Mouse (Mus musculus): ENCODE data around the gene Tsga10ip. TPM values are rescaled to one million over a fixed set of nuclear protein-coding genes. Genes with fewer than 3 reads are reported as not detected.

Gene Tsga10ip
- polyA plus RNA-seq (2012; rRNA removed), result 0.05 TPM in 1 of 2 replicates, not detected in the other

DNA sequence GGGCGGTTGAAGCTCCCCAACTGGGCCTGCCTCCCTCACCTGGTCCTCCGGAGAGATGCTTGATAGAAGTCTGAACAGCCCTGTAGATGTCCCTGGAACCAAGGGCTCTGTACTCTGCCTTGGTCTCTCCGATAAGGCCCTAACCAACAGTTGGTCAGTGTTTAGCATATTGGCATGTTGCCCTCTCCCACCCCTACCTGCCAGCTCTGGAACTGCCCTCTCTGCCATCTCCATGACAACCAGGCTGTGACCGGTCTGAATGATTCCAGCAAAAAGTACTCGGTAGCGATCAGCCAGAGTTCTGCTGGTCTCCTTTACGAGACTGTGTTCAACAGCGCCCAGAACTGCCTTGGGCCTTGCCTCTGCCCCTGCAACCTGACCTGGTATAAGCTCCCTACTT lies at the start of gene Tsga10ip:
Tsga10ip (minus strand) TSS at position 234 of the 400 bp plus-strand sequence.

DNA sequence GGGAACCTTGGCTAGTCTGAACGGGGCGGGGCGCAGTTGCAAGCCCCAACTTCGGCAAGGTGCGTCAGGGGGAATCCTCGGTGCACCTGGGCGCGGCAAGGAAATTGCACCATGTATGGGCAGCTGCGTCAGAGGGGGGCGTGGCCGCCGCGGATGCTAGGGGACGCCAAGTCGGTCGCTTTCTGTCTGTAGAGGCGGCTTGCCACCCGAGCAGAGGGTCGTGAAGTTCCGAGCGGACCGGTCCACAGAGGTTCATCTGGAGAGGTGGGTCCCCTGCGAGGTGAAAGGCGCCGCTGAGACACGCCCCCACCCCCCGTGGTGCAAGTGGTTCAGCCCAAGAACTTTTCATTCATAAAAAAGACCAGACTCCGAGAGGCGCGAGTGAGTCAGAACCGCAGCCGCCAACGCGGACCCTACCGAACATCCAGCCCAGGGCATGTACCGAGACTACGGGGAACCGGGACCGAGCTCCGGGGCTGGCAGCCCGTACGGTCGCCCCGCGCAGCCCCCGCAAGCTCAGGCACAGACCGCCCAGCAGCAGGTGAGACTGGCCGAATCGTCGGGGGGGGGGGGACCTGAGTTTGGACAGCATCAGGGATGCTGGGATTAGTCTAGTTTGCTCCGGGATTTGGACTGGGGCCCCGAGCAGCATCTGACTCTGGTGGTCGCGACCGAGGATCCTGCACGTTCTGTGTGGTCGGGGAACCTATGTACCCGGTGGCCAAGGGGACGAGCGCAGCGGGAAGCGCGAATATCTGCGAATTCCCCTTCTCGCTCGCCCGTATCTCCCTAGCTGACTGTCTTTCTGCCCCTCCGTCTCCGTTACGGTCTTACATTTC lies 45.4 kb upstream of the Tsga10ip start, which contains the start of gene Fosl1:
Fosl1 (plus strand) TSS at position 33 of the 839 bp plus-strand sequence.

DNA sequence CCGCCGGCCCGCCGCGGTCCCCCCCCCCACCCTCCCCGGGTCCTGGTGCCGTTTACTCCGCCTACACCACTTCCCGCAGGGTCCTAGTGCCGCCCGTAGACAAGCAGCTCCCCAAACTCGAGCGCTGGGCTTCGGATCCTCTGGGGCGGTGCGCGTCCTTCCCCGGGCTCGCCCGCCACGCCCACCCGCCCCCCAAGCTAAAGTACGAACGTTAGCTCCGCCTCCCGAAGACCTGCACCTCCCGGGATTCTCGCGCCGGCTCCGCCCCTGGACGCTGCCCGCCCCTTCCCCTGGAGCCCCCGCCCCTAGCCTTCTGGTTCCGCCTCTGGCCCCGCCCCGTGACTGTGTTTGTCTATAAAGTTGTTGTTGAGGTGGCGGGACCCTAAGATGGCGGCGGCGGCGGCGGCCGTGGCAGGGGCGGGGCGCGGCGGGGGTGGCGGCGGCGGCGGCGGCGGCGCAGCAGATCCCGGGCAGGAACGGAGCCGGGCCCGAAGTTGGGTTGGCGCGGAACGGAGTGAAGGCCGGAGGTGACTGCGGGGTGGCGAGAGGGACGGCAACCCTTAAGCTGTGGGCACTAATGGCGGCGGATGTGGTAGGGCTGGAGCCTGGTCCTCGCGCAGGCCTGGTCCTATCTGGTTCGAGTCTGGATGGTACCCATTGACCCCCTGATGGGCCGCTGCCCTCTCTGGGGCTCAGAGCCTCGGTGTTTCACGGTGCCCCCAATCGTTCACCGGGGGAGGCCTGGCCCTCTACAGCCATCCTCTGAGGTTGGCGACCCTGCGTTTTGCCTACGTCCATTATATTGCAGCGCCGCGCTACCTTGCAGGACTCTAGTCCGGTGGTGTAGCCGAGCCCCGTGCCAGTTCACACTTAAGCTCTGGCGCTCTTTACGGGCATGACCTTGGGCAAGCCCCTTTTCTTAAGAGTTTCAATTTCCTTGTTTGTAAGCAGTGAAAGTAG lies 22.7 kb upstream of the Tsga10ip start, which contains the start of the genes Drap1 and AI837181:
Drap1 (minus strand) TSS at position 198 of the 960 bp plus-strand sequence.
AI837181 (plus strand) TSS at position 363 of the 960 bp plus-strand sequence.

DNA sequence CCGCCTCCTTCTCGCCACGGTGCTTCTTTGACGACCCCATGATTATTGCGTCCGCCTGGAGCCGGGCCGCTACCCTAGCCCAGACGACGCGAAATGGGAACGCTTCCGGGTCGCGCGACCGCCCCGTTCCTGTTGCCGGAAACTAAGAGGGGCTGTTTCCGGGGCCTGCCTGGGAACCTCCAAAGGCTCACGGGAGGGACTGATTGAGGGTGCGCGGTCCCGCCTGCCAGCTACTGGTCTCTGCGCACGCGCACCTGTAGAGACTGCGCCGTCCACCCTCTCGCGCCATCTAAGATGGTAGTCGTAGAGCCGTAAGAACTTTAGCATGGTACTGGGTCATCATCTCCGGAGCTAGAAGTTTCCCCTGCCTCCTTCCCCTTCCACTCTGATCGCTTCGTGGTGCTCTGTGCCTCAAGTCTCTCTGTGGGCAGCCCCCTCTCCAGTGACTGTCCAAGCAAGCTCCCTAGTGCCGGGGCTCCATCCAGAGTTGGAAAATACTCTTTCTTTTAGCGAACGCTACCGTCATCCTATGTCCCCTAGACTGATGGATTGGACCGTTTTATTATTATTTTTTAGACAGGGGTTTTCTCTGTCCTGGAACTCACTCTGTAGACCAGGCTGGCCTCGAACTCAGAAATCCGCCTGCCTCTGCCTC lies 13.6 kb downstream of the Tsga10ip start, which contains the start of gene Sart1:
Sart1 (minus strand) TSS at position 116 of the 655 bp plus-strand sequence.

DNA sequence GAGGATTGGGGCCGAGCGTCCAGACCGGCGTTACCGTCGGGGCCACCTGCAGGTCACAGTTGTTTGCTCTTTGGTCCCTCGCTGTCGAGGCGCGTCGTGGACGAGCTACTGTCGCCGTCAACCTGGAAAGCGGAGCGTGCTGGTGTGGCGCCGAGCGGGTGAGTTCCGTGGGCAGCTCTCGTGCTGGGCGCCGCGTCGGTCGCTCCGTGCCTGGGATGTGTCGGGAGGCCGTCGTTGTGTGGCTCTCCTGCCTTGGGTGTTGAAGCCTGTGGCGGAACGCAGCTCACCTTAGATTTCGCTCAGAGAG lies 35.3 kb downstream of the Tsga10ip start, which contains the start of gene Banf1:
Banf1 (minus strand) TSS at position 116 of the 307 bp plus-strand sequence.

DNA sequence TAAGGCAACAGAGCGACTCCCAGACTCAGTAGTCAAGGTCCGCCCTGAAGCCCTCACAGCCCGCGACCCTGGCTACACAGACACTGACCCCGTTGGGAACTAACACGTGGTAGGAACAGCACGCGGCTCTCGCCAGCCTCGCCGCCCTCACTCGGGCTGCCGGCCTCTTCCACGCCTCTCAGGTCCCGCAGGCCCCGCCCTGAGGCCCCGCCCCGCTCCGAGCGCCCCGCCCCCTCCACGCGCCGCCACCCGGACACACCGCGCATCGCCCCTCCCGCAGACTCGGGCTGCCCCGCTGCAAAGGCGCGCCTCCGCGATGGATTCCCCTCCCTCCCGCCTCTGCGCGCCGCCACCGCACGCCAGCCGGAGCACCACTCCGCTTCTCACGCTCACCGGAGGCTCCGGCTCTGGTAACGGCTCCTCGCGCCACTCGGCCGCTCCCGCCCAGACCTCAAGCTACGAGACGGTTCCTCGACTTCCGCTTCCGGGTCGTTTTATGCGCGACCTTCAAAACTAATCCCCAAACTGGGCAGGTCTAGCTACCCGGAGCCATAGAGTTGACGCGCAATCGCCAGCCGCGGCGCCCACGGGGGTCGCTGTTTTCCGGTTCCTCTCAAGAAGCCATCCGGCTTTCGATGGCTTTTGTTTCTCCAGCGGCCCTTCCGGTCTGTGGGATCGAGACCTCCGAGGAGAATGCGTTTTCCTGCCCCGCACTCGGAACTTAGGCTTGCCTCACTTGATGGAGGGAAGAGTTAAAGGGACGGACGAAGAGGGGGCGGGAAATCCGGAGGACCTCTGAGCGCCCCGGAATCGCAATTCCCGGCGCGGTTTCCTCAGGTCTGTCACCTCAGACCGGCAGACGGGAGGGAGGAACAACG lies 35.9 kb downstream of the Tsga10ip start, which contains the start of gene Eif1ad:
Eif1ad (plus strand) TSS at position 567 of the 878 bp plus-strand sequence.

DNA sequence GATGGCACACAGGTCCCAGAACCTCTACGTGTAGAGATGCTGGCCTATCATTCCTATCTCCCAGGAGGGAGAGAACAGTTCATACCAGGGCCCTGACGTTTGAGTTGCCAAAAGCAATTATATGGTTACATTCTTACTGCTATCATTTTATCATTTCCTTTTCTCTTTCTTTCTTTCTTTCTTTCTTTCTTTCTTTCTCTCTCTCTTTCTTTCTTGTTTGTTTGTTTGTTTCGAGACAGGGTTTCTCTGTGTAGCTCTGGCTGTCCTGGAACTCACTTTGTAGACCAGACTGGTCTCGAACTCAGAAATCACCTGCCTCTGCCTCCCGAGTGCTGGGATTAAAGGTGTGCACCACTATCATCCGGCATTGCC lies 52.8 kb downstream of the Tsga10ip start, which contains the start of gene Cst6:
Cst6 (minus strand) TSS at position 73 of the 372 bp plus-strand sequence.

Other genes starting within 250 kb of the Tsga10ip start
- 45.1 and 54.2 TPM in 2 replicates for gene Pacs1, start 129.4 kb downstream of the Tsga10ip start, polyA plus RNA-seq (2012; rRNA removed)
- gene Sf3b2, start 107.1 kb downstream of the Tsga10ip start, polyA plus RNA-seq (2012; rRNA removed), result 197 and 209 TPM in 2 replicates
- 35.0 and 36.4 TPM in 2 replicates for gene Gal3st3, start 104.2 kb downstream of the Tsga10ip start, polyA plus RNA-seq (2012; rRNA removed)
- not detected in 2 replicates for gene Catsper1, start 66.8 kb downstream of the Tsga10ip start, polyA plus RNA-seq (2012; rRNA removed)
- gene Cst6, start 53.0 kb downstream of the Tsga10ip start, polyA plus RNA-seq (2012; rRNA removed), result 2.2 and 2.4 TPM in 2 replicates
- gene Eif1ad, start 35.8 kb downstream of the Tsga10ip start, polyA plus RNA-seq (2012; rRNA removed), result 42.2 and 43.6 TPM in 2 replicates
- gene Banf1, start 35.4 kb downstream of the Tsga10ip start, polyA plus RNA-seq (2012; rRNA removed), result 200 and 202 TPM in 2 replicates
- 89.8 and 93.4 TPM in 2 replicates for gene Sart1, start 13.8 kb downstream of the Tsga10ip start, polyA plus RNA-seq (2012; rRNA removed)
- gene Drap1, start 22.5 kb upstream of the Tsga10ip start, polyA plus RNA-seq (2012; rRNA removed), result 304 and 309 TPM in 2 replicates
- gene AI837181, start 22.6 kb upstream of the Tsga10ip start, polyA plus RNA-seq (2012; rRNA removed), result 76.5 and 85.9 TPM in 2 replicates
- gene Fosl1, start 45.0 kb upstream of the Tsga10ip start, polyA plus RNA-seq (2012; rRNA removed), result 0.05 TPM in 1 of 2 replicates, not detected in the other
- gene Ccdc85b, start 55.4 kb upstream of the Tsga10ip start, polyA plus RNA-seq (2012; rRNA removed), result 10.6 and 11.6 TPM in 2 replicates
- 216 and 221 TPM in 2 replicates for gene Fibp, start 58.1 kb upstream of the Tsga10ip start, polyA plus RNA-seq (2012; rRNA removed)
- gene Ctsw, start 66.0 kb upstream of the Tsga10ip start, polyA plus RNA-seq (2012; rRNA removed), result 2.6 and 2.7 TPM in 2 replicates
- 50.0 and 85.2 TPM in 2 replicates for gene Efemp2, start 71.4 kb upstream of the Tsga10ip start, polyA plus RNA-seq (2012; rRNA removed)
- 57.1 and 64.2 TPM in 2 replicates for gene Mus81, start 85.9 kb upstream of the Tsga10ip start, polyA plus RNA-seq (2012; rRNA removed)
- 1,583 and 1,664 TPM in 2 replicates for gene Cfl1, start 87.9 kb upstream of the Tsga10ip start, polyA plus RNA-seq (2012; rRNA removed)
- gene 1700020D05Rik, start 101.3 kb upstream of the Tsga10ip start, polyA plus RNA-seq (2012; rRNA removed), result 3.8 and 4.0 TPM in 2 replicates
- 103 and 108 TPM in 2 replicates for gene Snx32, start 108.0 kb upstream of the Tsga10ip start, polyA plus RNA-seq (2012; rRNA removed)
- 0.05 and 0.56 TPM in 2 replicates for gene Ovol1, start 158.1 kb upstream of the Tsga10ip start, polyA plus RNA-seq (2012; rRNA removed)
- gene Ap5b1, start 165.5 kb upstream of the Tsga10ip start, polyA plus RNA-seq (2012; rRNA removed), result 2.4 and 2.5 TPM in 2 replicates
- 90.9 and 107 TPM in 2 replicates for gene Rnaseh2c, start 199.3 kb upstream of the Tsga10ip start, polyA plus RNA-seq (2012; rRNA removed)
- 155 and 159 TPM in 2 replicates for gene Kat5, start 207.7 kb upstream of the Tsga10ip start, polyA plus RNA-seq (2012; rRNA removed)
- gene Rela, start 235.0 kb upstream of the Tsga10ip start, polyA plus RNA-seq (2012; rRNA removed), result 38.6 and 41.9 TPM in 2 replicates